Mouse (Mus musculus): Measurements from ENCODE around the gene Serinc2. TPM values are rescaled to one million over a fixed set of nuclear protein-coding genes. Genes with fewer than 3 reads are reported as not detected.

Serinc2 gene
- polyA plus RNA-seq, 1 experiment from 2014 or later = 29.6 TPM

DNA sequence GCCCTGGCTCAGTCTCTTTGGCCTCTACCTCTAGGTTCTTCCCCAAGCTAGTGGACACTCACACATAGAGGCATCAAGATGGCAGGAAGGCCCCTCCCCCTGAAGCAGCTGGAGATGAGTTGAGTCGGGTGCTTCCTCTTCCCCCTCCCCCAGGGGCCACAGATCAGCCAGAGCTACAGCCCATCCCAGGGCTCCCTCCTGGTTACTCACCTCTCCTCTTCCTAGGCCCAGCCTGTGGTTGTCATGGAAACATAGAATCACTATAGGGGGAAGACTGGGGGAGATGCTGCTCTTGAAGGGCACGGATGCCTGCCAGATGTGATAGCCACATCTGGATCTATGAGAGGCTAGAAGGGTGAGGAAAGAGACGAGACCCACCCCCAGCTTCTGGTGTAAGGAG, 25.7 kb upstream of the Serinc2 start:
- no peaks in the 10 kb centered on the region for H3K36me3 ChIP-seq (ENCODE audit: control insufficient read depth, insufficient read depth, low read length)
- no peak for ATAC-seq
- H3K27ac ChIP-seq (ENCODE audit: low read length) = no peak overlapping the region

DNA sequence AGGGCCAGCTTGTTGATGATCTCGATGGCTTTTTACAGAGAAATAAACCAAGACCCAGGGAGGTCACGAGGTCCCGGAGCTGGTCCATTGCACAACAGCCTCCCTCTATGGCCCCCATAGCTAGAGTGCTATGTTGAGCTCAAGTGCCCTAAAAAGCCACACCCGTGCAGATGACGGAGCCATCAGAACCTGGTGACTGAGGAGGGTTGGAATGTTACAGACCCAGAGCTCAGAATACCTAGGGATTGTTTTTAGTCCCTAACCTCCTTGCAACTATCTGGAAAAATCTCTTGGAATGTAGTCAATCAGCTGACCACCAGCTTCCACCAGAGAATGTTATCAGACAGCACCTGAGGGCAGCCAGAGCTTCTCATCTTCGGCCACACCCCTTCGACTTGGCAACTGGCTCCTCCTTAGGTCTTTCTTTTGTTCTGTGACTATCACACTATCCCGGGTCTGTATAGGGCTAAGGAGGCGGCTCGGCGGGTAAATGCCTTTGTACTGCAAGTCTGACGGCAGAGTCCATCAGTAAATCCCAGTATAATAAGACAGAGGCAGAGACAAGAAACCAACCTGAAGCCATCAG, 23.4 kb upstream of the Serinc2 start:
- Histone ChIP-seq H3K27ac (ENCODE audit: low read length) (no peak overlapping the region), H3K9ac (ENCODE audit: low read depth, low read length) (no peak overlapping the region), H3K4me3 (ENCODE audit: low read depth, low read length) (no peak overlapping the region), H3K9me3 (replicated peaks; ENCODE audit: control insufficient read depth, low read length, poor library complexity, severe bottlenecking) (no peaks in the 10 kb centered on the region), H3K36me3 (ENCODE audit: control insufficient read depth, insufficient read depth, low read length) (no peaks in the 10 kb centered on the region), H3K4me2 (ENCODE audit: low read length) (no peak overlapping the region), H3K27me3 (ENCODE audit: control insufficient read depth, insufficient read depth, low read depth, low read length) (peaks cover 8% of the 10 kb centered on the region), H3K4me1 (ENCODE audit: control insufficient read depth, insufficient read depth, low read length) (0 out of 2 replicates have a peak, but pooled peaks cover 3% of the 10 kb centered on the region)
- ATAC-seq = no peak
- WGBS = 48% methylated on average over 12 of the region's 12 CpGs

More for the DNA sequence above, 25.7 kb upstream of the Serinc2 start:
- 23% methylated on average over 3 of the region's 3 CpGs for WGBS
- H3K9ac ChIP-seq (ENCODE audit: low read depth, low read length) = no peak overlapping the region
- H3K27me3 ChIP-seq (ENCODE audit: control insufficient read depth, insufficient read depth, low read depth, low read length) = peaks cover 8% of the 10 kb centered on the region
- no peak overlapping the region for H3K4me2 ChIP-seq (ENCODE audit: low read length)
- H3K4me3 ChIP-seq (ENCODE audit: low read depth, low read length) = no peak overlapping the region
- H3K4me1 ChIP-seq (ENCODE audit: control insufficient read depth, insufficient read depth, low read length) = peaks cover 10% of the 10 kb centered on the region; the same call in 1 of the 2 replicates
- no peaks in the 10 kb centered on the region for H3K9me3 ChIP-seq (replicated peaks; ENCODE audit: control insufficient read depth, low read length, poor library complexity, severe bottlenecking)

DNA sequence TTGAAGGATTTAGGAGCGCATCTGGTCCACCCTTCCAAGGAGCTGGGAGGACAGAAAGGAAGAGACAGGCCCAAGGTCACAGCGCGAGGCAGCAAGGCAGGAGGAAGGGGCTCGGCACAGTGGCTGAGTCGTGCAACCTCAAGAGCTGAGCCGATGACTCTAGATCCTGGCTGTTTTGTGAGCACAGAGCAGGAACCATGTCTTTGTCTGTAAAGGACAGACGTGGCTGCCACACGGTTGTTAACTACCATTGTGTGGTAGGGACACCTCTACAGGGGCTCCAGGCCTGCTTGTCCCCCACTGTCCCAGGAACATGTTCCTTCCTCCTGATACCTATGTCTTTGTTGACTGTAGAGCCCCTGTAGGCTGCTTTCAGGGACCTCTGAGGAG, 20.6 kb upstream of the Serinc2 start:
- H3K4me3 ChIP-seq (ENCODE audit: low read depth, low read length) = no peak overlapping the region
- H3K36me3 ChIP-seq (ENCODE audit: control insufficient read depth, insufficient read depth, low read length) = no peaks in the 10 kb centered on the region
- no peak for ATAC-seq
- 70% methylated on average over 8 of the region's 8 CpGs for whole genome bisulfite sequencing
- 0 out of 2 replicates have a peak, but pooled peaks cover under 1% of the 10 kb centered on the region for H3K4me1 ChIP-seq (ENCODE audit: control insufficient read depth, insufficient read depth, low read length)
- no peaks in the 10 kb centered on the region for H3K9me3 ChIP-seq (replicated peaks; ENCODE audit: control insufficient read depth, low read length, poor library complexity, severe bottlenecking)
- H3K9ac ChIP-seq (ENCODE audit: low read depth, low read length) = no peak overlapping the region
- H3K4me2 ChIP-seq (ENCODE audit: low read length) = no peak overlapping the region
- H3K27me3 ChIP-seq (ENCODE audit: control insufficient read depth, insufficient read depth, low read depth, low read length) = no peaks in the 10 kb centered on the region
- no peak overlapping the region for H3K27ac ChIP-seq (ENCODE audit: low read length)

DNA sequence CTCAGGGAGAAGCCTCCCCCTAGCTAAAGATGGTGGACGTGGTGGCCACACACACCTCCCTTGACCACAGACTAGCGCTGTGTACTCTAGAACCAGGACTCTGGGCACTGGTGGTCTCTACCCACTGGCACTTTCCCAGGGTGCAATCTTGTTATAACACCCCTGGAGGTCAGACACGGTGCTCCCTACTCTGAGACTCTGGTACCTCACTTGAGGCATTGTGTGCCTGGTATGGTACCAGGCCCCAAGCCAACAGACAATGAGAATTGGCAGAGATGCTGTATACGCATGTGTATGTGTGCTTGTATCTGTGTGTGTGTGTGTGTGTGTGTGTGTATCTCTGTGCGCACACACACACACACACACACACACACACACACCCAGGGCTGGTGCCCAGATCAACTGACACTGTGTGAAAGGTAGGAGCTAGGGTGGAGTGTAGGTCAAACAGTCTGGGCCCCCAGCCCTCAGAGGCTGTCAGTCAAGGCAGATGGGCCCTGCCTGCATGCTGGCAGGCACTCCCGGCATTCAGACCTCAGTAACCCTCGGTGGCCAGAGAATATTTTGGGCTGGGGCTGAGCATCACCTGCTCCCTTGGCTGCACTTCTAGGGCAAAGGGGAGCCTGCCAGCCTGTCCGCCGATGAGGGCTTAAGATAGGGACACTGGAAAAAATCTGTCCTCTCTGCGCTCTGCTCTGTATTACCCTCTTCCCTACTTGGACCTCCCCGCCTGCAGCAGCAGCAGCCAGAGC, 20.0 kb upstream of the Serinc2 start:
- Histone ChIP-seq H3K27ac (ENCODE audit: low read length) (no peak overlapping the region), H3K4me3 (ENCODE audit: low read depth, low read length) (no peak overlapping the region), H3K4me1 (ENCODE audit: control insufficient read depth, insufficient read depth, low read length) (no peaks in the 10 kb centered on the region), H3K27me3 (ENCODE audit: control insufficient read depth, insufficient read depth, low read depth, low read length) (no peaks in the 10 kb centered on the region), H3K4me2 (ENCODE audit: low read length) (no peak overlapping the region), H3K9me3 (replicated peaks; ENCODE audit: control insufficient read depth, low read length, poor library complexity, severe bottlenecking) (no peaks in the 10 kb centered on the region), H3K9ac (ENCODE audit: low read depth, low read length) (no peak overlapping the region), H3K36me3 (ENCODE audit: control insufficient read depth, insufficient read depth, low read length) (no peaks in the 10 kb centered on the region)
- no peak for ATAC-seq
- WGBS = 77% methylated on average over 11 of the region's 11 CpGs

DNA sequence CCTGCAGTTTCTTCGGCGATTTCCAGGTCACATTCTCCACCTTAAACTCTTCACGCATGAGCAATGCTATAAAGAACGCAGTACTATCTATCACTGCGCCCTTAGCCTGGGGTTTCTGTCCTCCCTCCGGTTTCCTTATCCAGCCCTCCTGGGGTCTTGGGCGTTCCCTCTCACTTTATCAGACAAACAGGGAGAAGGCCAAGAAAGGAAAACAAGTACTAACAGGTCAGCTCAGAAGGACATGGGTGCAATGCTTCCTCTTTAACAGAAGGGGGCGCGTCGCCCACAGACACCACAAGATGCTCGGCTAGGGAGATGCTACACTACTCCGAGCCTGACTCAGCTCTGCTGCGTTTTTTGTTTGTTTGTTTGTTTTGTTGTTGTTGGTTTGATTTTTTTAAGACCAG, 18.1 kb upstream of the Serinc2 start:
- ATAC-seq = no peak
- H3K9me3 ChIP-seq (replicated peaks; ENCODE audit: control insufficient read depth, low read length, poor library complexity, severe bottlenecking) = no peaks in the 10 kb centered on the region
- H3K4me3 ChIP-seq (ENCODE audit: low read depth, low read length) = no peak overlapping the region
- H3K27ac ChIP-seq (ENCODE audit: low read length) = no peak overlapping the region
- no peaks in the 10 kb centered on the region for H3K36me3 ChIP-seq (ENCODE audit: control insufficient read depth, insufficient read depth, low read length)
- H3K4me1 ChIP-seq (ENCODE audit: control insufficient read depth, insufficient read depth, low read length) = no peaks in the 10 kb centered on the region
- WGBS = 26% methylated on average over 13 of the region's 13 CpGs
- no peak overlapping the region for H3K4me2 ChIP-seq (ENCODE audit: low read length)
- H3K9ac ChIP-seq (ENCODE audit: low read depth, low read length) = no peak overlapping the region
- no peaks in the 10 kb centered on the region for H3K27me3 ChIP-seq (ENCODE audit: control insufficient read depth, insufficient read depth, low read depth, low read length)

DNA sequence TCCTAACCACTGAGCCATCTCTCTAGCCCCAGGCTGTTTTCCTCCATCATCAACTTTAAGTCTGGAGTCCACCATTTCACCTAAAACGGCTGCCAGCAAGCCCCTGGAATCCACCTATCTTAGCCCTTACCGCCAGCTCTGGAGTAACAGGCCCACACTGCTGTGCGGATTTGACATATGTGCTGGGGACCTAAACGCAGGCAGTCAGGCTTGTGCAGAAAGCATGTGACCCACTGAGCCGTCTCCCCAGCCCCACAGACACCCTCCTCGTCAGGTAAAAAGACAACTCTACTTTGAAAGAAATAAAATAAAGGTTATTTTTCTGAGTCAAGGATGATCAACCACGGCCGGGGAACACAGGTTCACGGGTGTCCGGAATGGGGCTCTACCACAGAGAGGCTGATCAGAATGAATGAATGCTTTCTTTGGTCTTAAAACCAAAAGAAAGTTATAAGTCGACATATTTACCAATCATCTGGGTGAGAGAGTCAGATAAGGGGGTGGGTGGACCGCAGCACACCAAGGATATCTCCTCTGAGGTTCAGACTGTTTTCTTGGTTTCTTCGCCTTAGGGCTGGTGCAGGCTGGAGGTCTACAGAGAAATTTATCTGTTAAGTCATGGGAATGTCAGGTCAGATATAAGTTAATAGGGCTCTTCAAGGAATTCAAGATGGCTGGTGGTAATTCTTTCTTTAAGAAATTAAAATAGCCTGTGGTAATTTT, 17.4 kb upstream of the Serinc2 start:
- no peaks in the 10 kb centered on the region for H3K27me3 ChIP-seq (ENCODE audit: control insufficient read depth, insufficient read depth, low read depth, low read length)
- H3K36me3 ChIP-seq (ENCODE audit: control insufficient read depth, insufficient read depth, low read length) = no peaks in the 10 kb centered on the region
- H3K4me2 ChIP-seq (ENCODE audit: low read length) = no peak overlapping the region
- no peak for ATAC-seq
- H3K9me3 ChIP-seq (replicated peaks; ENCODE audit: control insufficient read depth, low read length, poor library complexity, severe bottlenecking) = no peaks in the 10 kb centered on the region
- no peak overlapping the region for H3K9ac ChIP-seq (ENCODE audit: low read depth, low read length)
- no peak overlapping the region for H3K4me3 ChIP-seq (ENCODE audit: low read depth, low read length)
- H3K4me1 ChIP-seq (ENCODE audit: control insufficient read depth, insufficient read depth, low read length) = no peaks in the 10 kb centered on the region
- no peak overlapping the region for H3K27ac ChIP-seq (ENCODE audit: low read length)
- WGBS = 82% methylated on average over 13 of the region's 13 CpGs

DNA sequence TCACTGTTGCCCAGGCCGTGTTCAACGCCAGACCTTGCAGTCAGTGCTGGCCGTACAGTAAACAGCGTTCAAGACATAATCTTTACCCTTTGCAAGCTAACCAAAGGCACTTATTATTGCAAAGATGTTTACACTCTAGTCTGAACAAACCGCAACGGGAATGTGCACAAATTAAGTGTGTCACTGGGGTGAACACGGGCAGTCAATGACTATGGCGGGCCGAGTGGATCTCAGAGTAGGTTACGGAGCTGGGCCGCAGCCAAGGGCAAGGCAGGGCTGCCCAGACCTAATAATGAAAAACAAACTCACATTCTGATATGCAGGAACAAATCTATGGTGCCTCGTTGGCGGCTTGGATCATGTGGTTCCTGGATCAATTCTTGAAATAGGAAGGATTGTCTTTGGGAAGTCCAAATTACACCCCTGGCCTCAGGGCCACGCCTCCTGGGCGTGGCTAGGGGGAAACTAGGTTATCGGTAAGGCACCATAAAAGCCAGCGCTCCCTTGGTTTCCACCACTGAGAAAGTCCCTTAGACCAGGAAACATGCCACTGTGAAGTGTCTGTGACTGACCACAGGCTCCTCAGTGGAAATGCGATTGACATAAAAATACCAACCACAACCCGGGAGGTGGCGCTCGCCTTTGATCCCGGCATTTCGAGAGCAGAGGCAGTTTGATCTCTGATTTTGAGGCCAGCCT, 16.2 kb upstream of the Serinc2 start:
- Histone ChIP-seq H3K27me3 (ENCODE audit: control insufficient read depth, insufficient read depth, low read depth, low read length) (no peaks in the 10 kb centered on the region), H3K9ac (ENCODE audit: low read depth, low read length) (no peak overlapping the region), H3K36me3 (ENCODE audit: control insufficient read depth, insufficient read depth, low read length) (no peaks in the 10 kb centered on the region), H3K4me2 (ENCODE audit: low read length) (no peak overlapping the region), H3K9me3 (replicated peaks; ENCODE audit: control insufficient read depth, low read length, poor library complexity, severe bottlenecking) (no peaks in the 10 kb centered on the region), H3K4me3 (ENCODE audit: low read depth, low read length) (no peak overlapping the region), H3K27ac (ENCODE audit: low read length) (no peak overlapping the region), H3K4me1 (ENCODE audit: control insufficient read depth, insufficient read depth, low read length) (no peaks in the 10 kb centered on the region)
- no peak for ATAC-seq
- WGBS = 55% methylated on average over 23 of the region's 23 CpGs

DNA sequence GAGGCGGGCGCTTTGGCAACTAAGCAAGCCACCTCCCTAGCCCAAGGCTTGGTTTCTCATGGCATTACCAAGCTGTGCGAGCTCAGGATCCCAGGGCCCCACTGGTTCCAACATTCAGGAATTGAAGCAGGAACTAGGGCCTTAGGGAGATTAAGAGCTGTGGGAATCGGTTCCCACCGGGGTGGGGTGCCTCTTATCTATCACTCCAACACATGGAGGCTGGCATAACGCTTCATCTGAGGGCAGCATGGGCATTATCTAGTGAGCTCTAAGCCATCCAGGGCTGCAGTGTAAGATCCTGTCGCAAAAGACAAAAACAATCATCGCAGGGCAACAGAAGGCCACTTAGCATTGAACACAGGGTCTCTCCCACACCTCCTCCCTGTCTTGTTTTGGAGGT, 15.5 kb upstream of the Serinc2 start:
- Histone ChIP-seq H3K9me3 (replicated peaks; ENCODE audit: control insufficient read depth, low read length, poor library complexity, severe bottlenecking) (no peaks in the 10 kb centered on the region), H3K4me2 (ENCODE audit: low read length) (no peak overlapping the region), H3K4me3 (ENCODE audit: low read depth, low read length) (no peak overlapping the region), H3K36me3 (ENCODE audit: control insufficient read depth, insufficient read depth, low read length) (no peaks in the 10 kb centered on the region), H3K27me3 (ENCODE audit: control insufficient read depth, insufficient read depth, low read depth, low read length) (no peaks in the 10 kb centered on the region), H3K27ac (ENCODE audit: low read length) (no peak overlapping the region), H3K4me1 (ENCODE audit: control insufficient read depth, insufficient read depth, low read length) (no peaks in the 10 kb centered on the region), H3K9ac (ENCODE audit: low read depth, low read length) (no peak overlapping the region)
- no peak for ATAC-seq
- WGBS = 78% methylated on average over 8 of the region's 8 CpGs

Measured in midbrain, embryonic 16.5 days (tissue).